Mouse (Mus musculus) retina, postnatal 7 days (tissue): ENCODE measurements around the gene Gnat1.

Experiments used
- DNase-seq: peaks from one replicate; pipeline ENCODE4 v3.0.0-alpha.2; 2012; ENCODE audit warnings: low read depth, low spot score

Gene Gnat1

DNA sequence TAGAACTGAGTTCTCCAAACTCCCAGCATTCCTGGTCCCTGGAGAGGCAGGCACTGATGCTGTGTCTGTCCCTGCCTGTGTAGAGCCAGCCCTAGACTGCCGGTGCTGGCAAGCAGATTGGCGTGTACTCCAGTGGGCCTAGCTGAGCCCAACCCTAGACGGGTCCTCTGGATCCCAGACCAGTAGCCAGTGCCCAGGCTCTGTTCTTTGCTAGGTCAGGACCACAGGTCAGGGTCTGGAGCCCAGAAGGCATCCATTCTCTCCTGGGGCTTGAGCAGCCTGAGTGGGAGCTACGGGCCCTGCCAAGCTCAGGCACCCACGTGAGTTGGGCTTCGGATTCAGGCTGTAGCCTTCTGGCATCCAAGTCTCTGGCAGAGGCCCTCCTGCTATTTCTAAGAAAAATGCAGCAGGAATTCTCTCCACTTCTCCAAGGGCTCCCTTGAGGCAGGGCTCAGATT is 20.6 kb upstream of the Gnat1 start:
- DNase-seq, result no peak

DNA sequence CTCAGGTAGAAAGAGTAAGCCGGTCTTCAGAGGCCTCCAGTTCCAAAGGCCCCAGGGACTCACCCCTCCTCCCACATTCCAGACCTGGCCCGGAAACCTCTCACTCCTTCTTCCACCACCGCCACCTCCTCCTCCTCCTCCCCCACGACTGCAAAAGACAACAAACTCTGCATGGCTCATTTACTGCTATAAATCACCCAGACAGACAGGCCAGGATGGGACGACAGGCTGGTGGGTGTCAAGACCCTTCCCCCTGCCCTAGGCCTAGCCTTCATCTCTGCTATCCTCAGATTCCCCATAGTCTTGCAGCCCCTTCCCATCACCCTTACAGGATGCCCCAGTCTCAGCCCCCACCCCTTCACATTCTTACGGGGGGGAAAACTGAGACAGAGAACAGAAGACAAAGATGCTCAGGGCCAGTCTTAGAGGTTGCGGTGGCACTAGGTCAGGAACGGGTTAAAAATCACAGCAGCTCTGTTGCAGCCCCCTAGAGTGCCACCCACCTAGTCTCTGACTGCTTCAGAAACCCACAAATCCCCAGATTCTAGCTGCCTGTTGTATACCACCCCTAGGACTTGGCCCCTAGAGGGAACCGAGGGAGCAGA is 20.0 kb upstream of the Gnat1 start:
- DNase-seq, result no peak

DNA sequence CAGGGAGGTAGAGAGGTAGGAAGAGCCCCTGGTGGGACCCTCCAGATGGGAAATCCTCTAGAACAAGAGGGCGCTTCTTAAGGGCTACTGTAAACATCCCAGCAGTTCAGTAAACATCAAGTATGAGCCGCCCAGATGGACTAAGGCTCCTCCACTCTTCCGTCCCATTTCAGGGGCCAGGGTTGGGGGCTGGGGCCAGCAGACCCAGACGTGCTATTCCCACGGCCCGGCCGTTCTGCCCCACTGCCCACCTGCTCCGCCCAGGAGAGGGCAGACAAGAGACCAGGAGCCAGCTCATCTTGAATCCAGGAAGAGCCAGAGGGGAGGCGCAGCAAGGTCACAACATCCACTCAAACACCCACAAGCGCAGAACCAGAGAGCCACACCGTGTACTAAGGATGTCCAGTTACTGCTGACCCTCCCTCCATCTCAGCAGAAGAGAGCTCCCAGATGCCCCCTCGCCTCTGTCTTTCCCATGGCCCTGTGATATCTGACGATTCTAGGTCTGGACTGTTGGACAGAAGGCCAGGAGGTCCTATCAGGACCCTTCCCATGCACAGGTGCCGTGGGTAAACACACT is 19.2 kb upstream of the Gnat1 start:
- no peak for DNase-seq

DNA sequence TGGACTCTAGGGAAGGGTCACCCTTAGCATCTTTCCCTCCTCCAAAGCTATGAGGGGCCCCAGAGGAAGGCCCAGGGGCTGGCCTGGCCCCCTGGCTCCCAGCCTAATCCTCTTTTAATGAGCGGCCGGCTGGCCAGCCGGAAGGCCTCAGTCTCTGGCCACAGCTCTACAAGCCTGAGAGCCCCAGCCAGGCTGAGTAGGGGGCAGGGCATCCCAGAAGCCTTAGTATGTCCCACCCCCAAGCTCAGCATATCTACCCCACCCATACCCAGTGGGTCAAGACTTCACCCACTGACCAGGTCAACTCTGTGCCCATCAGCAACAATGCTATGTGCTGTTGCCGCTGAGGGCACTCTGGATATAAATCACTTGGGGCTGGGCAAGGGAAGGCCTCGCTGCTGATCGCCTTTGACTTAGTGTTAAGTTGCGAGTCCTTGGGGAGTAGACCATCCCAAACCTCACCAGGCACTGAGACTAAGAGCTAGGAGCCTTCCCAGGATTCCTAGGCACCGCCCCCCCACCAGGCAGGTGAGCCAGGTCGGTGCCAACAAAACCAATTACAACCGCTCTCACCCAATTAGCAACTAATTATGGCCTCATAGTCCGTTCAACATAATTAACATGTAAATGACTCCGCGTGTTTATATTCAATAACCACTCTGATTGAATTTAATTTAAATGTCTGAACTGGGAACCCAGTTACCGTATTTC is 18.5 kb upstream of the Gnat1 start:
- DNase-seq, result peak; percentile 52

DNA sequence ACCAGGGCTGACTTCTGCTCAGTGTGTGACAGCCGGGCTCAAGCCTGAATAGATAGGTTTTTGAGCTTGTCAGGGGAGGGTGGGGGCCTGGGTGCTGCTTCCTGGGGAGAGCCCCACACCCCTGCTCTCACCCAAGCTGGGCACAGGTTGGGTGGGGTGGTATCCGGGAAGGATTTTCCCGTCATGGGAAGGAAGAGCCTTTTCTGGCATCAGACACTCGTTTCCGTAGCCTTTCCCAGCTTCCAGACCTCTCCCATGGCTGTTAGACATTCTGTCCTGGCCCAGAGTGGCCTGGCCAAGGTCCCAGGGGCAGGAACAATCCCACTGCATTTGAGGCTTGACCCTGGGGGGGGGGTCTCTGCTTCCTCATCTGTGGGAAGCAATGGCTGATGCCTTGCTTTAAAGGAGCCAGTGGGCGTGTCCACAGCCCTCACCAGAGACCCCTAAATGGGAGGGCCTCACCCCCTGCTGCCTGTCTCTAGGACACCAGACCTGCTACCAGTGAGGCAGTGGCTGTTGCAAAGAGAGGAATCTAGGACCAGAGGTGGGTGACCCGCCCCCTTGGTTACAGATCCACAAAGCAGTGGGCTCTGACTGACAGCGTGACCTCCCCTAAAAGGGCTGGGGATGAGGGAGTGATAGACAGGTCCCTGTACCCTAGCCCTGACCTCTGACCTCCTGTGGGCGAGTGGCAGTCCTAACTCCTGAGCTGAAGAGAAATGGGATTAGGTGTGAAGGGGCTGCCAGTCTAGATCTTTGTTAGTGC is 17.5 kb upstream of the Gnat1 start:
- DNase-seq, result no peak

DNA sequence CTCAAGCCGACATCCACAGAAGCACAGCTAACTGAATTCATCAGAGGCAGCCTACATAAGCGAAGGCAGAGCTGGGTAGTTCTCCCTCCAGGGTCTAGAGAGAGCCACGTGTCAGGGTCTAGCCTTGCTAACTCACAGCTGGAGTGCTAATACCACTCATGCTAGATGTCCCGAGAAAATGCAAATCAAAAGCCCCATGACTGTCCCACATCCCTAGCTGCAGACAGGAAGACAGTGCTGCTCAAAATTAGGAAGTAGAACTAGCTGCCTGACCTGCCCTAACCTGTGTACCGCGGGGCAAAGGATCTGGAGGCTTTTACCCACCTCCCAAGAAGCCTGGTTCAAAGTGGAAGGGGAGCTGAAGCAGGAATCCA is 16.6 kb upstream of the Gnat1 start:
- DNase-seq, result no peak

DNA sequence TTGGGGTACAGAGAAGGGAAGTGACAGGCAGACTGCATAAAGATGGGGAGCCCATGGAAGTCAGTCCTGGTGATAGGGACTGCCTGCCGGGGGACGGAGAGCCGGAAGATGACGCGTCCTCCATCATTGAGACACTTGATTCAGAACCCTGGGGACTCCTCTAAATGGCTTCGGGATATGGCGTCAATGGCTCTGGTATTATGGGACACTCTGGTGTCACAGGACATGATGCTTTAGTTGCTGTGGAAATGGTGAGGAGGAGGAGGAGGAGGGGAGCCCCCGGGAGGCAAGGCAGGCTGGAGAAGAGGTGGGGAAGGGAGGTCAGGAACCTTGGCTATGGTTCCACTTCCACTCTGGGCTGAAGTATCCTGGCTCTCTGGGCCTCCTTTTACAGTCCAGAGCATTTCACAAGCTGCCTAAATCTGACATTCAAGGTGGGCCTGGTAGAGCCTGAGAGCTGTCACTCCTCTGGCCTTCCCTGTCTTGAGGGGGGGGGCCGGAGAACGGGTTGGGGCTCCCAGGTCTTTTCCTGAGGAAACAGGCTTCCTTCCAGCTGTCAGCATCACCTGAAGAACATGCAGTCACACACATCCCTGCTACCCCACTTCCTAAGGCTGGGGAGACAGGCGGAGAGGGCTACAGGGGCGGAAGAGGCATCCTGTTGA is 16.1 kb upstream of the Gnat1 start:
- DNase-seq, result no peak

DNA sequence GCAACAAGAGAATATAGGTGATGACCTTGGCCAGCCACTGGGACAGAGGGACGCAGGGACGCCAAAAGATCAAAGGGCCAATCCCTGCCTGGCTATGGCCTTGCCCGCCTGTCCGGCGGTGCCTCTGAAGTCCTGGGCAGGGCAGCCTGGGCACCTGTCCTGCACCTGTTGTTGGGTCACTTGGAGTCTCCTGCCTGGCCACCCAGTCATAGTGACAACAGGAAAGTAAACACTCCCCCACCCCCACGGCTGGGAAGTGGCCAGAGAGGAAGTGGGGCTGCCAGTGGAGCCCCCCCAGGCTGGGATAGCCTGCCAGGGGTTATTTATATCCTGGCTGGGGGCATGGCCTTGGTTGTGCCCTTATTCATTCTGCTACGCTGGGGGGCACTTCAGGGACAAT is 15.1 kb upstream of the Gnat1 start:
- DNase-seq, result no peak

DNA sequence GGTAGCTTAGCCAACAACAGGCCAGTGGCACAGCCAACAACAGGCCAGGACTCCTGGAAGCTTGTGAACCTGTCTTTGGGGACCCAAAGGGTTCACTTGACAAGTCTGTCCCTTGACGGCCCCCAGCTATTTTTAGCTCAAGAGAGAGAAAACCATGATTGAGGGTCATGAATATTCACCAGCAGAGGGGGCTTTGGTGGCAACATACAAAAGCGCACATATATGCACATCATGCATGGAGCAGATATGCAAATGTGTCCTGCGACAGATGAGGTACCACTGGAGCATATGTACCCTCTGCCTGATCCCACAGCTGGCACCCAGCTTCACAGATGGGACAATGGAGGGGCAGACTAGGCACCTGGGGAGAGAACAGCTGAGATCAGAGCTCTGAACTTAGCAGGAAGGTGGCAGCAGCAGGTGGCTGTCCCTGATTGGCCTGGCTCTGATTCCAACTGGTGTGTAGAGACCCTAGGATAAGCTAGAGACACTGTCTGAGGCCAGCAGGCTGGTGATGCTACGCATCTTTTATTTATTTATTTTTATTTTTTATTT is 14.0 kb upstream of the Gnat1 start:
- no peak for DNase-seq

DNA sequence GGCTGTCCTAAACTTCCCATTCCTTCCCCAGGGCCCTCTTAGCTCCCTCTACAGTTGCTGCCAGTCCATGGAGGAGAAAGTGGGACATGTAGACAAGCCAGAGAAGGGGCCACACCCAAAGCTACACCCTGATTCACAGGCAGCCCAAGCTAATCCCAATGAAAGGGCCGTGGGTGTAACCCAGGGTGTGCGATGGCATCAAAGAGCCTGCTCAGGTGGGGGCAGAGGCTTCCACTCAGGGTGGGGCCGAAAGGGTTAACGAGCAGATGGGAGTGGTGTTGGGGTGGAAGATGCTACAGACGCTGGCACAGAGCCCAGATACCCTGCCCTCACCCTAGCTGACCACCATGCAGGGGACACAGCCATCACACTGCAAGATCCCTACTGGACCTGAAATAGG is 13.3 kb upstream of the Gnat1 start:
- no peak for DNase-seq

DNA sequence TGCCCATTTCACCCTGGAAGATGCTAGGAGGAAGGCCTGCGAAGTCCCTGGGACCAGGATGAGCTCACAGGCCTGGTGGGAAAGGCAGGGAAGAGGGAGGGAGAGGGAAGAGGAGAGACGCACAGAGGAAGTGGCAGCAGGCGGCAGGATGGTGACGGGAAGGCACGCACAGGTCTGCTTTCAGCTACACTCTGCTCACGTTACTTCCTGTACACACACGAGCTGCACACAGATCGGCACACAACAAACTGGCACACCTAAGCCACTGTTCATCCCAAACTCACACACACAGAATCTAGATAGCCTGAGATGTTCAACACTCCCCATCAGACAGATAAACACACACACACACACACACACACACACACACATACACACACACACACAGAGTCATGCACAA is 10.9 kb upstream of the Gnat1 start:
- DNase-seq, result no peak

DNA sequence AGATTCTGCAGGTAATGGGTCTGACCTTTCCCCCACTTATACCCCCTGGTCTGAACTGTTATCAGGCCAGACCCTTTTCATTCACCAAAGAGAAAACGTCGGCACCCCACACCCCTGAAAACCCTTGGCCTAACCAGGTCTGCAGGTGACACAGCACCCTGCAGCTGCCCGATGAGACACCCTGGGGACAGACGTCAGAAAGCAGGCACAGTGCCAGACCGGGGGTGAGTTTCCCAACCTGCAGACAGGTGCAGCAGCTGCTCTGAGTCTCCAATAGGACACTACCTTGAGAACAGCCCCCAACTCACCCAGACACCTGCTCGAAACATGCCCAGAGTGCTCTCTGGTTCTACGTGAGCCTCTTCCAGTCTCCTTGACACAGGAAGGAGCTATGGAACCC is 9.4 kb upstream of the Gnat1 start:
- no peak for DNase-seq

DNA sequence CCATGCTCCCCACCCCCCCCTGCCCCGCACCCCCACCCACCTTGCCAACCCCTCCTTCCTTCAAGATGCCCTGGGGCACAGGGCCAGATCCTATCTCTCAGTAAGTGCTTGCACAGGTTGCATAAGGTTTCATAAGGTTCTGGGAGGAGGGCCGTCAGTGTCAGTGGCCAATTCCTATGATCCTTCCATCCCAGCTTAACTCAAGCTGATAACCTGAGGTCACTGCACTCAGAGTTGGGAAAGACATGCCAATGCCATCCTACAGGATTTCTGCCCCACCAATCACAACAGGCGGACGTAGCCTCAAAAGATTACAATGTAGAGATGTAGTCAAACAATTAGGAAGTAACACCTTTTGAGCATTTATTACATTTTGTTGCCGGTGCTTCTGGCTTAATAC is 8.9 kb upstream of the Gnat1 start:
- no peak for DNase-seq

DNA sequence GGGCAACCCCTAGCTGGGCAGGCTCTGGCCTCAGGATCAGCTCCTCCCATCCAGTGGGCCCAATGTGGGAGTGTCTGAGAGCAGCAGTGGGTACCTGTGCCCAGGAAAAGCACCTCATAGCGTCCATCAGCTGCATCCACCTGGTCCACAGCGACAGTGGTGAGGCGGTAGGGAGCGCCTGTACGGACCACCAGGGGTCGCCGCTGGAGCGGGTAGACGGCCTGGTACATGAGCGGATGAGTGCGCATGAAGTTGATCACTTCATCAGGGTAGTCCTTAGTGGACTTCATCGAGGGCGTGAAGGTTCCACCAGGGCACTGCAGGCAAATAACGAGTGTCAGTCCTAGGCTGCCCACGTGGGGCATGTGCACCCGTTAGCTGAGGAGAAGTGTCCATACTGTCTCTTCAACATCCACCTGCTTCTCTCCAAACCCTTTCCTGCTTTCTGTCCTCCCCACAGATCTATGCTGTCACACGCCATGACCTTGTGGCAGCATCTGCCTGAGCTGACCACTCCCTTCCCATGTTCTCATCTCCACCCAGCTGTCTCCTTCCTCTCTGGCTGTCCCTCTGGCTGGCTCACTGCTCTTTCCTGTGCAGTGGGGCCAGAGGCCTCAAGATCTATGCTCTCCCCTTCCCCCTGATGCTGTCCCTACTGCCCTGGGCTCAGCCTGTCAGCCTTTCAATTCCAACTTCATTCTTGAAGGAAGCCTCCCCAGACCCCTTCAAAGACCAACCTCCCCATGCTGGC is 5.9 kb upstream of the Gnat1 start:
- no peak for DNase-seq

DNA sequence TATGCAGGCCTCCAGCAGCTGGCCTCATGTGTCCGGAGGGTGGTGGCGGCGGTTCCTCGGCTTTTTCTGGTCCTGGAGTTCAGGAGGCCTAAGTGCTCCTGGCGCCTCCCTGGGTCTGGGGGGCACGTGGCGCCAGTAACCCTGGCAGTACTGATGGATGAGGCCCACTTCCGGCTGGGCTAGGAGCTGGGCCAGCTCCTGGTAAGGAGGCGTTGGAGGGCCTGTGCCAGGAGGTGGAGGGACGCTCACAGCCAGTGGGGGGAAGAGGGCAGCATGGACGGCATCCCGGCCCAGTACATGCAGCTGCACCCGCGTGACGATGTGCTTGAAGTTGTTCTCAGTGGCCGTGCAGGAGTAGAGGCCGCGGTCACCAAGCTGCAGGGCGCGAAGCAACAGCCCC is 2.9 kb upstream of the Gnat1 start:
- DNase-seq, result no peak

DNA sequence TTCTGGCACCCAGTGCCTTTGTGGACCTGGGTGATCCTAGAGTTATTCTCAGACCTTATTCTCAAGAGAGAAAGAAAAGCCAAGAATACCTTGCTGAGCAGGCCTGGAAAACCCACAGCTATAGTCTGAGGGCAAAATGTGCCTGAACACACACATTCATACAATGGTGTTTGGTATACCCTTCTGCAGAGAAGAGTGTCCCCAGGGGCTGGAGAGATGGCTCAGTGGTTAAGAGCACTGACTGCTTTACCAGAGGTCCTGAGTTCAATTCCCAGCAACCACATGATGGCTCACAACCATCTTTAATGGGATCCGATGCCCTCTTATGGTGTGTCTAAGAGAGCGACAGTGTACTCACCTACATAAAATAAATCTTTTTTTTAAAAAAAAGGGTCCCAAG is 651 bp downstream of the Gnat1 start:
- no peak for DNase-seq

DNA sequence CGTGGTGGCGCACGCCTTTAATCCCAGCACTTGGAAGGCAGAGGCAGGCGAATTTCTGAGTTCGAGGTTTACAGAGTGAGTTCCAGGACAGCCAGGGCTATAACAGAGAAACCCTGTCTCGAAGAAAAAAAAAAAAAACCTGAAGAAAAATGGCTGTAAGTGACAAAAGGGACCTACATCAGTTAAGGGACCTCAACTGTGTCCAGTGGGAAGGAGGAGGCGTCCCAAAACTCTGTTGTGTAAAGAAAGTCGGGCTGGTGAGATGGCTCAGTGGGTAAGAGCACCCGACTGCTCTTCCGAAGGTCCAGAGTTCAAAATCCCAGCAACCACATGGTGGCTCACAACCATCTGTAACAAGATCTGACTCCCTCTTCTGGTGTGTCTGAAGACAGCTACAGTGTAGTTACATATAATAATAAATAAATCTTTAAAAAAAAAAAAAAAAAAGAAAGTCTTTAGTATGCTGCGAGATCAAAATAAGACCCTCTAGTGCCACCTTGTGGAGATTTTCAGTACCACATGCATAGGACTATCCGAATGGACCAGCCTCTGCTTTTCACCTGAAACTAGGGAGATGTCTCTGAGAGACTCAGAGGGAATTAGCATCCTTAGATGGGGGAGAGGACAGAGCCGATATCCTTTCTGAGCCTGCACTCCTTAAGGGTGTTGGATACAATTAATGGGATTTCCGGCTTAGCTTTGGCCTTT is 1.5 kb downstream of the Gnat1 start:
- peak; percentile 70 for DNase-seq

DNA sequence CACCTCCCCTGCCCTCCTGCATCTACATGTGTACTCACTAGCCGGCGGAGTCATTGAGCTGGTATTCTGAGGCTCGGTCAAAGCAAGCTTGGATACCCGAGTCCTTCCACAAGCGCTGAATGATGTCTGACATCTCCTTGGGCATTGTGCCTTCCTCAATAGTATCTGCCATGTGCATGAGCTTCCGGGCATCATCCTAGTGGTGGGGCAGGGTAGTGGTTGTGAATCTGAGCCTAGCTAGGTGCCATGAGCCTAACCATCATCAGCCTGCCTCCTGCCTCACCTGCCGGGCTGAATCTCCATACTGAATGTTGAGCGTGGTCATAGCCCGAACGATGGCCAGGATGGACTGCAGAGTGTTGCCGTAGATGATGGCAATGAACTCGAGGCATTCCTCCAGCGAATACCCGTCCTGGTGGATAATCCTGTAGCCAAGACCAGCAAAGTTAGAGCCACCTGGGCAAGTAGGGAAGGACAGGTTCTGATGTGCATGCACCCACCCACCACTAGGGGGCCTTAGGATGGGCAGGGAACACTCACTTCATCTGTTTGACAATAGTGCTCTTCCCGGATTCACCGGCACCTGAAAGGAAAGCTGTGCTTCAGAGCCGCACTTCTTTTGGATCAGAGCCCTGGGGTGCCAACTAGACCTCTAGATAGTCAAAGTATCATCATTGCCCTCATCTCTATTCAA is 2.3 kb downstream of the Gnat1 start:
- no peak for DNase-seq

DNA sequence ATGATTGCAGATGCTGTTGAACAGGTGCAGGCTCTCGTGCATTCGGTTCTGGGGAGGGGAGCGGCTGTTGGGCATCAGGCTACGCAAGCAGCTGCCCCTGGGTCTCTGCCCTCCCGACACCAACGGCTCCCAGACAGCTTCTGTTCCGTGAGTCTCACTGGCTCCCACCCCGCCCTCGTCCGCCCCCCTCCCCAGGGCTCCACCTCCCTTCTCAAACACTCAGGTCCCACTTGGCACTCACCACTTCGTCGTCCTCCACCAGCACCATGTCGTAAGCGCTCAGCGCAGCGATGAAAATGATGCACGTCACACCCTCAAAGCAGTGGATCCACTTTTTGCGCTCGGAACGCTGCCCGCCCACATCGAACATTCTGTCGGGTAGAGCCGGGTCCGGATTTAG is 3.2 kb downstream of the Gnat1 start:
- DNase-seq, result no peak
